Comparison of ENCODE assay signal across 8 mouse cellular contexts in genomic region chr10:130594046-130594734, GRCm38 (mm10).
DNase-seq lines count a peak whose midpoint lies in the region.

No protein-coding gene starts in this region.

- peak; percentile 47 for DNase-seq in 3T3-L1 (ENCODE audit: low read depth, low spot score)
- DNase-seq in adrenal gland, postnatal 14 days: peak; percentile 52
- DNase-seq in cerebellum, adult 8-10 months: peak; percentile 6
- DNase-seq in gastrocnemius, adult 18-20 months (ENCODE audit: low spot score): peak; percentile 3
- DNase-seq in heart, postnatal 4 days: peak; percentile 43
- DNase-seq in lung, postnatal 10 days: peak; percentile 44
- peak; percentile 6 for DNase-seq in right cerebral cortex, postnatal 4 days
- DNase-seq in thymus, postnatal 36 days: peak; percentile 13 to 39

Comparison
In these comparisons a context has a peak if more than half of its experiments do, and no peak if none do; other contexts are left out.
1. Peak in every context shown above with its lines: DNase-seq.